Comparison of ENCODE assay signal across 13 mouse cellular contexts in genomic region chr14:48801283-48801682, GRCm38 (mm10).
DNase-seq lines count a peak whose midpoint lies in the region; ATAC-seq and TF ChIP-seq lines count a peak whose summit lies in the region.
"Had no signal": no experiment of that assay in that cellular context is flagged by ENCODE, and none has a peak within 500 bp of the region (broad histone marks: within the 10 kb centered on the region; RNA-seq: fewer than 3 reads in every experiment).

No protein-coding gene starts in this region.

- H3K27ac ChIP-seq in hindbrain, embryonic 12.5 days, result no peak overlapping the region
- H3K27ac ChIP-seq in hindbrain, embryonic 10.5 days, result no peak overlapping the region
- no peak overlapping the region for H3K27ac ChIP-seq in forebrain, embryonic 11.5 days (ENCODE audit: low read depth, low read length)
- no peak overlapping the region for H3K27ac ChIP-seq in forebrain, postnatal 0 days (ENCODE audit: low read depth, low read length)
- H3K27ac ChIP-seq in neural tube, embryonic 15.5 days (replicated peaks), result no peak overlapping the region
- H3K27ac ChIP-seq in cerebellum, adult 2 months (ENCODE audit: insufficient read depth, low read length), result no peak overlapping the region
- H3K27ac ChIP-seq: gastrocnemius, adult 2 months; limb, embryonic 13.5 days had no signal

- H3K9me3 ChIP-seq in hindbrain, embryonic 12.5 days (replicated peaks), result no peaks in the 10 kb centered on the region
- H3K9me3 ChIP-seq in hindbrain, embryonic 10.5 days, result no peaks in the 10 kb centered on the region
- no peaks in the 10 kb centered on the region; the same call in 1 of the 2 replicates for H3K9me3 ChIP-seq in forebrain, embryonic 11.5 days (ENCODE audit: control insufficient read depth, low read length)
- H3K9me3 ChIP-seq in forebrain, postnatal 0 days (ENCODE audit: low read length), result no peaks in the 10 kb centered on the region
- no peaks in the 10 kb centered on the region for H3K9me3 ChIP-seq in neural tube, embryonic 15.5 days (replicated peaks)
- H3K9me3 ChIP-seq: limb, embryonic 13.5 days had no signal

- no peaks in the 10 kb centered on the region for H3K27me3 ChIP-seq in hindbrain, embryonic 12.5 days
- no peaks in the 10 kb centered on the region for H3K27me3 ChIP-seq in hindbrain, embryonic 10.5 days (ENCODE audit: insufficient read depth, poor library complexity, severe bottlenecking)
- H3K27me3 ChIP-seq in forebrain, embryonic 11.5 days (ENCODE audit: control insufficient read depth, insufficient read depth, low read length), result peaks cover 24% of the 10 kb centered on the region
- peaks cover 5% of the 10 kb centered on the region; the same call in 1 of the 2 replicates for H3K27me3 ChIP-seq in forebrain, postnatal 0 days (ENCODE audit: insufficient read depth, low read length)
- peaks cover 11% of the 10 kb centered on the region; the same call in 1 of the 2 replicates for H3K27me3 ChIP-seq in neural tube, embryonic 15.5 days (replicated peaks)
- no peaks in the 10 kb centered on the region; the same call in 1 of the 2 replicates for H3K27me3 ChIP-seq in cerebellum, adult 2 months (ENCODE audit: control insufficient read depth, insufficient read depth, low read length)

- WGBS in hindbrain, embryonic 12.5 days, result 48% methylated on average over 14 of the region's 14 CpGs
- WGBS in hindbrain, embryonic 10.5 days, result 54% methylated on average over 14 of the region's 14 CpGs
- WGBS in forebrain, embryonic 11.5 days, result 26% methylated on average over 14 of the region's 14 CpGs
- 32% methylated on average over 14 of the region's 14 CpGs for WGBS in forebrain, postnatal 0 days
- WGBS in neural tube, embryonic 15.5 days, result 34% methylated on average over 14 of the region's 14 CpGs
- 58% methylated on average over 14 of the region's 14 CpGs for WGBS in cerebellum, adult 2 months

- H3K4me2 ChIP-seq in hindbrain, embryonic 12.5 days (replicated peaks), result 0 out of 2 replicates have a peak overlapping the region, but pooled peaks have one; percentile 3
- no peak overlapping the region; the same call in 1 of the 2 replicates for H3K4me2 ChIP-seq in forebrain, embryonic 11.5 days (ENCODE audit: low read depth, low read length, severe bottlenecking)
- 0 out of 2 replicates have a peak overlapping the region, but pooled peaks have one; percentile 13 for H3K4me2 ChIP-seq in forebrain, postnatal 0 days (ENCODE audit: low read depth)
- H3K4me2 ChIP-seq in neural tube, embryonic 15.5 days, result peak overlapping the region; percentile 17; the same call in 1 of the 2 replicates
- H3K4me2 ChIP-seq: limb, embryonic 13.5 days had no signal

- TF ChIP-seq POLR2A in cerebellum, adult 2 months (IDR thresholded peaks at IDR 0.05; ENCODE audit: borderline replicate concordance, insufficient read depth, low read length), result no peak

- H3K4me3 ChIP-seq in hindbrain, embryonic 12.5 days, result no peak overlapping the region
- no peak overlapping the region for H3K4me3 ChIP-seq in hindbrain, embryonic 10.5 days
- no peak overlapping the region for H3K4me3 ChIP-seq in forebrain, embryonic 11.5 days (ENCODE audit: low read depth, low read length)
- H3K4me3 ChIP-seq in forebrain, postnatal 0 days (ENCODE audit: low read depth, low read length), result no peak overlapping the region
- H3K4me3 ChIP-seq in neural tube, embryonic 15.5 days (replicated peaks), result no peak overlapping the region
- H3K4me3 ChIP-seq in cerebellum, adult 2 months (replicated peaks; ENCODE audit: insufficient read depth, low read depth, low read length), result no peak overlapping the region
- H3K4me3 ChIP-seq: gastrocnemius, adult 2 months; limb, embryonic 13.5 days had no signal

- no peak for TF ChIP-seq CTCF in forebrain, postnatal 0 days (IDR thresholded peaks at IDR 0.05; ENCODE audit: low read depth)
- no peak for TF ChIP-seq CTCF in cerebellum, adult 2 months (IDR thresholded peaks at IDR 0.05; ENCODE audit: borderline replicate concordance, insufficient read depth, low read depth, low read length)

- no peak for DNase-seq in hindbrain, embryonic 10.5 days (ENCODE audit: low spot score)
- peak; percentile 55 for DNase-seq in forebrain, embryonic 11.5 days (ENCODE audit: low spot score)
- peak; percentile 6 for DNase-seq in forebrain, postnatal 0 days
- no peak for DNase-seq in lung, adult 18-20 months
- DNase-seq in cerebellum, adult 2 months, result no peak
- DNase-seq: cerebellum, adult 11-12 months; gastrocnemius, adult 2 months; kidney, postnatal 14 days; thymus, postnatal 14 days had no signal

- H3K4me1 ChIP-seq in hindbrain, embryonic 12.5 days, result peaks cover 13% of the 10 kb centered on the region
- H3K4me1 ChIP-seq in hindbrain, embryonic 10.5 days (replicated peaks), result 0 out of 2 replicates have a peak, but pooled peaks cover 8% of the 10 kb centered on the region
- H3K4me1 ChIP-seq in forebrain, embryonic 11.5 days (replicated peaks; ENCODE audit: control insufficient read depth, insufficient read depth, low read length), result peaks cover 8% of the 10 kb centered on the region; the same call in 1 of the 2 replicates
- H3K4me1 ChIP-seq in forebrain, postnatal 0 days (ENCODE audit: insufficient read depth), result no peaks in the 10 kb centered on the region
- peaks cover 8% of the 10 kb centered on the region; the same call in 1 of the 2 replicates for H3K4me1 ChIP-seq in neural tube, embryonic 15.5 days
- H3K4me1 ChIP-seq in cerebellum, adult 2 months (ENCODE audit: control insufficient read depth, insufficient read depth, low read length), result no peaks in the 10 kb centered on the region

- ATAC-seq in hindbrain, embryonic 12.5 days (ENCODE audit: low FRiP score), result no peak
- ATAC-seq in forebrain, embryonic 11.5 days (replicated peaks; ENCODE audit: low FRiP score), result no peak
- ATAC-seq in forebrain, postnatal 0 days, result no peak; the same call in 1 of the 2 replicates
- ATAC-seq in neural tube, embryonic 15.5 days (ENCODE audit: low FRiP score), result no peak
- ATAC-seq: intestine, postnatal 0 days had no signal

- no peaks in the 10 kb centered on the region for H3K36me3 ChIP-seq in hindbrain, embryonic 12.5 days
- no peaks in the 10 kb centered on the region for H3K36me3 ChIP-seq in hindbrain, embryonic 10.5 days
- H3K36me3 ChIP-seq in forebrain, embryonic 11.5 days (ENCODE audit: control insufficient read depth, insufficient read depth, low read length), result no peaks in the 10 kb centered on the region
- H3K36me3 ChIP-seq in forebrain, postnatal 0 days (ENCODE audit: insufficient read depth), result no peaks in the 10 kb centered on the region
- H3K36me3 ChIP-seq in neural tube, embryonic 15.5 days, result no peaks in the 10 kb centered on the region
- H3K36me3 ChIP-seq: limb, embryonic 13.5 days had no signal

- no peak overlapping the region for H3K9ac ChIP-seq in hindbrain, embryonic 12.5 days
- no peak overlapping the region for H3K9ac ChIP-seq in forebrain, embryonic 11.5 days (ENCODE audit: low read length)
- no peak overlapping the region for H3K9ac ChIP-seq in forebrain, postnatal 0 days
- no peak overlapping the region for H3K9ac ChIP-seq in neural tube, embryonic 15.5 days (replicated peaks)
- H3K9ac ChIP-seq: limb, embryonic 13.5 days had no signal

Comparison
In these comparisons a context has a peak if more than half of its experiments do, and no peak if none do; other contexts are left out.
1. DNase-seq: peak in forebrain, embryonic 11.5 days (single experiment) and forebrain, postnatal 0 days (single experiment); none in hindbrain, embryonic 10.5 days (single experiment), lung, adult 18-20 months (0 of 2) and cerebellum, adult 2 months (0 of 2).